13 mouse cellular contexts compared by ENCODE assay signal in genomic region chr11:116439269-116440240, GRCm38 (mm10). TPM values are rescaled to one million over a fixed set of nuclear protein-coding genes. Genes with fewer than 3 reads are reported as not detected.
DNase-seq lines count a peak whose midpoint lies in the region; ATAC-seq and TF ChIP-seq lines count a peak whose summit lies in the region.
"Had no signal": no experiment of that assay in that cellular context is flagged by ENCODE, and none has a peak within 500 bp of the region (broad histone marks: within the 10 kb centered on the region; RNA-seq: fewer than 3 reads in every experiment).

No protein-coding gene starts in this region.

- no peak overlapping the region for H3K4me2 ChIP-seq in stomach, postnatal 0 days (replicated peaks; ENCODE audit: low read depth)
- H3K4me2 ChIP-seq: midbrain, embryonic 13.5 days had no signal

- no peaks in the 10 kb centered on the region for H3K9me3 ChIP-seq in ES-Bruce4 (replicated peaks; ENCODE audit: control insufficient read depth, insufficient read depth, low read length, poor library complexity, severe bottlenecking)
- H3K9me3 ChIP-seq in stomach, postnatal 0 days (ENCODE audit: control insufficient read depth, low read length): no peaks in the 10 kb centered on the region
- H3K9me3 ChIP-seq: midbrain, embryonic 13.5 days had no signal

- peaks cover 23% of the 10 kb centered on the region for H3K4me1 ChIP-seq in kidney, adult 2 months (ENCODE audit: control insufficient read depth, insufficient read depth, low read length)
- H3K4me1 ChIP-seq in ES-Bruce4 (ENCODE audit: control insufficient read depth, insufficient read depth, low read length): peaks cover 4% of the 10 kb centered on the region
- peaks cover 11% of the 10 kb centered on the region for H3K4me1 ChIP-seq in stomach, postnatal 0 days (replicated peaks; ENCODE audit: control insufficient read depth, insufficient read depth)

- 0 out of 2 replicates have a peak, but pooled peaks have one; percentile 4 for ATAC-seq in monocyte, adult 5-6 weeks (replicated peaks; ENCODE audit: insufficient number of reproducible peaks, low FRiP score, low TSS enrichment, poor library complexity, severe bottlenecking)
- no peak; the same call in 1 of the 2 replicates for ATAC-seq in stomach, postnatal 0 days (ENCODE audit: low FRiP score, low TSS enrichment)
- ATAC-seq: forebrain, postnatal 0 days; liver, postnatal 0 days; midbrain, embryonic 13.5 days had no signal

- TF ChIP-seq CTCF in kidney, adult 2 months (conservative IDR thresholded peaks at IDR 0.05; ENCODE audit: insufficient read depth, insufficient read length, low read depth, low read length): no peak
- no peak for TF ChIP-seq CTCF in ES-Bruce4 (IDR thresholded peaks at IDR 0.05; ENCODE audit: low read depth, low read length)
- no peak for TF ChIP-seq CTCF in stomach, postnatal 0 days (IDR thresholded peaks at IDR 0.05; ENCODE audit: low read depth)

- no peak overlapping the region for H3K27ac ChIP-seq in kidney, adult 2 months (ENCODE audit: insufficient read depth, low read depth, low read length)
- H3K27ac ChIP-seq in ES-Bruce4 (ENCODE audit: insufficient read depth, low read length): peak overlapping the region; percentile 28; the same call in 1 of the 2 replicates
- no peak overlapping the region for H3K27ac ChIP-seq in stomach, postnatal 0 days (replicated peaks)

- no peak overlapping the region for H3K9ac ChIP-seq in ES-Bruce4 (ENCODE audit: low read depth, poor library complexity, severe bottlenecking)
- no peak overlapping the region for H3K9ac ChIP-seq in stomach, postnatal 0 days (ENCODE audit: low read length)
- H3K9ac ChIP-seq: forebrain, postnatal 0 days; liver, postnatal 0 days; midbrain, embryonic 13.5 days had no signal

- 69% methylated on average over 19 of the region's 19 CpGs for WGBS in kidney, adult 2 months
- 75% methylated on average over 19 of the region's 19 CpGs for WGBS in stomach, postnatal 0 days

- no peak overlapping the region for H3K4me3 ChIP-seq in kidney, adult 2 months (ENCODE audit: insufficient read depth, low read depth, low read length)
- no peak overlapping the region for H3K4me3 ChIP-seq in ES-Bruce4 (ENCODE audit: low read depth, low read length)
- H3K4me3 ChIP-seq in stomach, postnatal 0 days (ENCODE audit: low read depth, low read length): no peak overlapping the region
- H3K4me3 ChIP-seq: midbrain, embryonic 13.5 days had no signal

- no peaks in the 10 kb centered on the region for H3K27me3 ChIP-seq in kidney, adult 2 months (replicated peaks; ENCODE audit: control insufficient read depth, insufficient read depth, low read length)
- H3K27me3 ChIP-seq in ES-Bruce4 (ENCODE audit: control insufficient read depth, insufficient read depth, low read length, poor library complexity, severe bottlenecking): no peaks in the 10 kb centered on the region
- no peaks in the 10 kb centered on the region for H3K27me3 ChIP-seq in stomach, postnatal 0 days (ENCODE audit: control insufficient read depth, insufficient read depth, low read length)
- H3K27me3 ChIP-seq: midbrain, embryonic 13.5 days had no signal

- DNase-seq in kidney, adult 2 months: peak; percentile 10
- no peak for DNase-seq in kidney, postnatal 10 days
- peak; percentile 71 for DNase-seq in CD4-positive helper T cell, adult 2 months (ENCODE audit: low read depth, low spot score)
- DNase-seq in right cerebral cortex, postnatal 36 days (ENCODE audit: low spot score in 2 of 2): no peak
- no peak for DNase-seq in stomach, postnatal 0 days (ENCODE audit: low spot score)
- DNase-seq in gastrocnemius, postnatal 4 days (ENCODE audit: low spot score in 2 of 2): no peak
- DNase-seq: liver, postnatal 0 days; retina, postnatal 1 day had no signal

- no peak for TF ChIP-seq EP300 in ES-Bruce4 (IDR thresholded peaks at IDR 0.05; ENCODE audit: insufficient read depth, low read depth, low read length)
- no peak for TF ChIP-seq EP300 in stomach, postnatal 0 days (optimal IDR thresholded peaks at IDR 0.05)

- no peaks in the 10 kb centered on the region; the same call in 1 of the 2 replicates for H3K36me3 ChIP-seq in kidney, adult 2 months (ENCODE audit: control insufficient read depth, insufficient read depth, low read length)
- H3K36me3 ChIP-seq in ES-Bruce4 (ENCODE audit: control insufficient read depth, insufficient read depth, low read length, poor library complexity, severe bottlenecking): peaks cover 27% of the 10 kb centered on the region
- H3K36me3 ChIP-seq in stomach, postnatal 0 days (ENCODE audit: control insufficient read depth, insufficient read depth, low read length): no peaks in the 10 kb centered on the region; the same call in 1 of the 2 replicates

- no peak for TF ChIP-seq POLR2A in kidney, adult 2 months (IDR thresholded peaks at IDR 0.05; ENCODE audit: low read depth, low read length)
- TF ChIP-seq POLR2A in ES-Bruce4 (IDR thresholded peaks at IDR 0.05; ENCODE audit: insufficient read depth, low read length): no peak

RNA-seq across cellular contexts. Expression of gene Ubald2, which starts 5.7 kb away (rescaled TPM):
- 195 and 211 TPM in 2 replicates for polyA plus RNA-seq in kidney, adult 2 months (2012; rRNA removed)
- 443 and 531 TPM in 2 replicates for polyA plus RNA-seq in ES-Bruce4 (2011; ENCODE audit: insufficient read depth, insufficient read length, low read depth, missing spikeins)
- 55.7 to 125 TPM (median 100.0 TPM) in 3 replicates for total RNA-seq in monocyte, adult 5-6 weeks (2017)
- 35.4 and 35.7 TPM in 2 replicates for polyA plus RNA-seq in stomach, postnatal 0 days (2015; fragmentation: Nextera tagmentation; extraction: Ambion mirVana)
- total RNA-seq in gastrocnemius, postnatal 4 days (2021): 10 to 100 TPM; 44.6 to 45.1 TPM

RNA-seq across cellular contexts. Expression of gene Qrich2, which starts 26.5 kb away (rescaled TPM):
- 0.08 and 0.24 TPM in 2 replicates for polyA plus RNA-seq in kidney, adult 2 months (2012; rRNA removed)
- polyA plus RNA-seq in ES-Bruce4 (2011; ENCODE audit: insufficient read depth, insufficient read length, low read depth, missing spikeins): 0.58 and 1.3 TPM in 2 replicates
- total RNA-seq in monocyte, adult 5-6 weeks (2017): 0.85 to 0.95 TPM in 2 of 3 replicates, not detected in the other
- 0.08 and 0.16 TPM in 2 replicates for polyA plus RNA-seq in stomach, postnatal 0 days (2015; fragmentation: Nextera tagmentation; extraction: Ambion mirVana)
- under 1 TPM; 0.02 to 0.10 TPM for total RNA-seq in gastrocnemius, postnatal 4 days (2021)
- total RNA-seq: forebrain, postnatal 0 days; hematopoietic stem cell, adult 5-6 weeks had no signal
- polyA plus RNA-seq: forebrain, postnatal 0 days; liver, postnatal 0 days; midbrain, embryonic 13.5 days had no signal

RNA-seq across cellular contexts. Expression of gene Rnf157, which starts 26.7 kb away (rescaled TPM):
- 2.5 and 2.9 TPM in 2 replicates for polyA plus RNA-seq in kidney, adult 2 months (2012; rRNA removed)
- polyA plus RNA-seq in ES-Bruce4 (2011; ENCODE audit: insufficient read depth, insufficient read length, low read depth, missing spikeins): 23.1 and 31.8 TPM in 2 replicates
- total RNA-seq in monocyte, adult 5-6 weeks (2017): 8.3 to 42.3 TPM (median 19.1 TPM) in 3 replicates
- 2.8 and 3.0 TPM in 2 replicates for polyA plus RNA-seq in stomach, postnatal 0 days (2015; fragmentation: Nextera tagmentation; extraction: Ambion mirVana)
- total RNA-seq in gastrocnemius, postnatal 4 days (2021): 10 to 100 TPM; 32.8 to 37.3 TPM

RNA-seq across cellular contexts. Expression of gene Prpsap1, which starts 54.4 kb away (rescaled TPM):
- 87.5 and 91.1 TPM in 2 replicates for polyA plus RNA-seq in kidney, adult 2 months (2012; rRNA removed)
- polyA plus RNA-seq in ES-Bruce4 (2011; ENCODE audit: insufficient read depth, insufficient read length, low read depth, missing spikeins): 116 and 120 TPM in 2 replicates
- total RNA-seq in monocyte, adult 5-6 weeks (2017): 18.0 to 45.7 TPM (median 45.0 TPM) in 3 replicates
- 94.0 and 97.1 TPM in 2 replicates for polyA plus RNA-seq in stomach, postnatal 0 days (2015; fragmentation: Nextera tagmentation; extraction: Ambion mirVana)
- 10 to 100 TPM; 43.3 to 49.6 TPM for total RNA-seq in gastrocnemius, postnatal 4 days (2021)

Comparison
In these comparisons a context has a peak if more than half of its experiments do, and no peak if none do; other contexts are left out.
1. DNase-seq: peak in kidney, adult 2 months (single experiment) and CD4-positive helper T cell, adult 2 months (single experiment); none in kidney, postnatal 10 days (single experiment), right cerebral cortex, postnatal 36 days (0 of 2), stomach, postnatal 0 days (single experiment) and gastrocnemius, postnatal 4 days (0 of 2).